Mouse (Mus musculus) brown adipose tissue, adult 24 weeks (tissue): ENCODE measurements at regions not wholly inside any gene's neighbourhood (a gene's known extent, or its start where the extent isn't known, plus 50 kb on each side); places are given as distances from the start of the nearest gene placed in this dataset.

ENCODE experiments used
- H3K27ac ChIP-seq: fragments of 200-500 bp; replicated peaks from 2 replicates; pipeline ENCODE4 v1.5.1; 2012; ENCODE audit warnings: low read depth, mild to moderate bottlenecking, low read length
- H3K4me1 ChIP-seq: fragments of 200-500 bp; 2 replicates; pipeline ENCODE4 v1.6.1; 2012; ENCODE audit warnings: low read length, mixed read lengths; ENCODE audit not compliant: control insufficient read depth, insufficient read depth, insufficient read length
- H3K4me3 ChIP-seq: fragments of 200-500 bp; 2 replicates; pipeline ENCODE4 v1.5.1; 2012; ENCODE audit warnings: low read depth, mild to moderate bottlenecking, low read length, moderate library complexity; ENCODE audit not compliant: insufficient read depth

GRCm38 (mm10) chr10:111806333-111806732, 166.1 kb upstream of the Krr1 start:
- Histone ChIP-seq H3K4me1 (no peaks in the 10 kb centered on the region), H3K27ac (no peak overlapping the region), H3K4me3 (no peak overlapping the region)

- no peak overlapping the region for H3K27ac ChIP-seq
- H3K4me3 ChIP-seq = no peak overlapping the region
- H3K4me1 ChIP-seq = no peaks in the 10 kb centered on the region
These were observed 165.5 kb upstream of the Krr1 start for GRCm38 (mm10) chr10:111806916-111807315.

GRCm38 (mm10) chr10:111813736-111814135, 158.7 kb upstream of the Krr1 start:
- H3K4me3 ChIP-seq = no peak overlapping the region
- H3K27ac ChIP-seq = no peak overlapping the region
- no peaks in the 10 kb centered on the region for H3K4me1 ChIP-seq

- no peaks in the 10 kb centered on the region for H3K4me1 ChIP-seq
- no peak overlapping the region for H3K4me3 ChIP-seq
- H3K27ac ChIP-seq = no peak overlapping the region
These were observed 157.8 kb upstream of the Krr1 start for GRCm38 (mm10) chr10:111814648-111815047.

- no peak overlapping the region for H3K27ac ChIP-seq
- no peaks in the 10 kb centered on the region for H3K4me1 ChIP-seq
- H3K4me3 ChIP-seq = no peak overlapping the region
These were observed 157.3 kb upstream of the Krr1 start for GRCm38 (mm10) chr10:111815160-111815559.

- Histone ChIP-seq H3K27ac (no peak overlapping the region), H3K4me3 (no peak overlapping the region), H3K4me1 (no peaks in the 10 kb centered on the region)
These were observed 156.5 kb upstream of the Krr1 start for GRCm38 (mm10) chr10:111815821-111816599.

GRCm38 (mm10) chr10:111819755-111820451, 152.6 kb upstream of the Krr1 start:
- Histone ChIP-seq H3K4me3 (no peak overlapping the region), H3K27ac (no peak overlapping the region), H3K4me1 (no peaks in the 10 kb centered on the region)

GRCm38 (mm10) chr10:111824820-111825219, 147.6 kb upstream of the Krr1 start:
- Histone ChIP-seq H3K4me3 (no peak overlapping the region), H3K4me1 (no peaks in the 10 kb centered on the region), H3K27ac (no peak overlapping the region)

GRCm38 (mm10) chr10:111826033-111826754, 146.3 kb upstream of the Krr1 start:
- H3K4me1 ChIP-seq = no peaks in the 10 kb centered on the region
- H3K4me3 ChIP-seq = no peak overlapping the region
- no peak overlapping the region for H3K27ac ChIP-seq

GRCm38 (mm10) chr10:111827246-111827645, 145.2 kb upstream of the Krr1 start:
- H3K4me3 ChIP-seq = no peak overlapping the region
- no peaks in the 10 kb centered on the region for H3K4me1 ChIP-seq
- H3K27ac ChIP-seq = no peak overlapping the region

GRCm38 (mm10) chr10:111827930-111828329, 144.5 kb upstream of the Krr1 start:
- Histone ChIP-seq H3K27ac (no peak overlapping the region), H3K4me1 (no peaks in the 10 kb centered on the region), H3K4me3 (no peak overlapping the region)

- H3K27ac ChIP-seq = no peak overlapping the region
These were observed 143.9 kb upstream of the Krr1 start for GRCm38 (mm10) chr10:111828610-111829009.

GRCm38 (mm10) chr10:111829291-111829690, 143.2 kb upstream of the Krr1 start:
- H3K4me1 ChIP-seq = no peaks in the 10 kb centered on the region
- no peak overlapping the region for H3K4me3 ChIP-seq
- no peak overlapping the region for H3K27ac ChIP-seq

More at GRCm38 (mm10) chr10:111828610-111829009, 143.9 kb upstream of the Krr1 start:
- H3K4me3 ChIP-seq = no peak overlapping the region
- H3K4me1 ChIP-seq = no peaks in the 10 kb centered on the region

- peaks cover 2% of the 10 kb centered on the region; the same call in 1 of the 2 replicates for H3K4me1 ChIP-seq
- H3K4me3 ChIP-seq = no peak overlapping the region
- no peak overlapping the region for H3K27ac ChIP-seq
These were observed 141.4 kb upstream of the Krr1 start for GRCm38 (mm10) chr10:111831105-111831504.

- Histone ChIP-seq H3K4me3 (no peak overlapping the region), H3K27ac (no peak overlapping the region), H3K4me1 (peaks cover 2% of the 10 kb centered on the region; the same call in 1 of the 2 replicates)
These were observed 138.9 kb upstream of the Krr1 start for GRCm38 (mm10) chr10:111833611-111834010.
